Mouse (Mus musculus): ENCODE data around the gene Hpdl.

GRCm38 (mm10) chr4:116799901-116800300, 21.6 kb downstream of the Hpdl start:
- TF ChIP-seq CTCF (IDR thresholded peaks at IDR 0.05; ENCODE audit: low read depth, low read length) (no peak), POLR2A (IDR thresholded peaks at IDR 0.05; ENCODE audit: insufficient read depth, low read length) (no peak), EP300 (IDR thresholded peaks at IDR 0.05; ENCODE audit: insufficient read depth, low read depth, low read length) (no peak)
